Mouse (Mus musculus): ENCODE measurements around the gene Sncg.

Gene Sncg

DNA sequence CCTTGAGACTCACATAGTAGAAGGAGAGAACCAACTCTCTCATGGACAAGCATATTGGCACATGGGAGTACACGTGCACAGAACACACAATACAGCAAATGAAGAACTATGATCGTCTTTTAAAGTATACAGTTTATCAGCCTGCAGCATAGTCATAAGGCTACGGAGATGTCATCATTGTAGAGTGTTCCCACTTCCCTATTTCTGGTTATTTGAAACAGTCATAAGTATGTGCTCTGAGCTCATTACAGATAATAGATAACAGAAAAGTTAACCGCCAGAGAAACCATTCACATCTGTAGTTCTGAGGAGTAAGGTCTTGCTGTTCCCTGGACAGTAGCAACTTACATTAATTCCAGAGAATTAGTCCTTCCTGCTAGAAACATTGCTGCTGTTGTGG is 31.5 kb downstream of the Sncg start:
- DNase-seq (ENCODE audit: low read depth, low spot score) = no peak

GRCm38 (mm10) chr14:34341993-34342392 is 32.6 kb downstream of the Sncg start:
- DNase-seq (ENCODE audit: low read depth, low spot score) = no peak

DNA sequence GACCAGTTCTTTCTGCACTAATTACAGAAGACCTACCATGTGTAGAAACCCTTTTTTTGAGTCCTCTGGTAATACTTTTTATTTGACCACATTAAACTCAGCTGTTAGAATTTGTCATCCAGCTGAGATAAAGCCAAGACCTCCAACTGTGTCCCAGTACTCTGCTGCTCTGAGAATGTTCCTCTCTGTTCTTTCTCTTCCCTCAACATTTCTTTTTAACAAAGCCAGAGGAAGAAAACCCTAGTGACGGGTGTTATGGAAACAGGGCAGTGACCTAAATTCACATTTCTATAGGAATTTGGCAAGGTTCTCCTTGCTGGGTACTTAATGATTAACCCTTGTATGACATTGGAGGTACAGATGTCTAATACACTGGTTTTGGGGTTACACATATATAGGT is 35.1 kb downstream of the Sncg start:
- DNase-seq (ENCODE audit: low read depth, low spot score) = no peak

DNA sequence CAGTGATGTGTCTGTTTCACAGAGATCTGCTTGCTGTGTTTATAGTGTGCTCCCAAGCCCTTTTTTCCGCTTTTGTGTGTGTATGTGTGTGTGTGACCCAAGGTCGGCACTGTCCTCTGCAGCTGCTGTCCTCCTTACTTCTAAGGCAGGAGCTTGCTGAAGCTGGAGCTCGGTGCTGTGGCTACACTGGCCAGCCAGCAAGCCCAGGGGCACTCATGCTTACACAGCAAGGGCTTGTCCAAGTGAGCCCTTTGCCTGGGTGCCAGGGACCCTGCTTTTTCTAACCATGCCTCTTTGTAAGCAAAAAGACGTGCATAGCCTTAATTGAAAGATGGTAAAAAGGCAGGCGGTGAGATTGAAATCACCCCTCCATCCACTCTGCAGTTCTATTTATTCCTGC is 42.1 kb downstream of the Sncg start:
- no peak for DNase-seq (ENCODE audit: low read depth, low spot score)

DNA sequence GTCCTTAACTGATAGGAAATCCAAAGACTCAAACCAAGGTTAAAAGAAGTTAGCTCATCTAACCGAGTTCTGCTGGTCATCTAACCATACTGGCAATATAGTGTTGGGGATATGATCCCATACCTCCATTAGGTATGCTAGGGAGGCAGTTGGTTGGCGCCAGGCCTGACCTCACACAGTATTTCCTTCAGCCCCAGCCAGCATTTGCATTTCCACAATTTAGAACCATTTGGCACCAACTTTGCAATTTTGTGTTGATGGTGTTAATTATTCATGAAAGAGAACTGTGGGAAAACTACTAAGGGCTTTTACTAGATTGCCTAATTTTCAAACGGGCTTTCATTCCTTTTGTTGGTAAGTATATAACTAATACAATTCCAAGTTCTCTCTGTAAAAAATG is 42.7 kb downstream of the Sncg start:
- no peak for DNase-seq (ENCODE audit: low read depth, low spot score)

DNA sequence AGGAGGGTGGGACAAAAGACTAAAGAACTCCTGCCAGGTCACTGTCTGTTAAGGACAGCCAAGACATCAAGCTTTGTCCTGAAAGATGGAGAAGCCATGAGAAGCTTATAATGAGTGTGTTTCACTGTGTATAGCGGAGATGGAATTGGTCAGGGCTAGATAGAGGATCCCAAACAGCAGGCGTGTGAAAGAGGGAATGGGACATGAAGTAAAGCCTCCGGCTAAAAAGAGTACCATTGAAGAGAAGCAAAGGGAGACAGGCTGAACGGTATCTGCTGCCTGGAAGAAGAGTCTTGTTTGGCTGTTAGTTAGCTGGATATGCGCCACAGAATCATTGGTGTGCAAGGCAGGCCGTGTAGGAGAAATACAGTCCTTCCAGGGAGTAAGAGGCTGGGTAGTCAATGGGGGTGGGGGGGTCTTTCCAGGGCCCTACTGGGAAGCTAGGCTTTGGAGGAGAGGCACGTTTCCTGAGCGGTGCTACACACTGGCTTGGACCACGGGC is 43.9 kb downstream of the Sncg start:
- no peak for DNase-seq (ENCODE audit: low read depth, low spot score)

- DNase-seq (ENCODE audit: low read depth, low spot score) = no peak
Measured at GRCm38 (mm10) chr14:34327618-34328017, 47.0 kb downstream of the Sncg start.

DNA sequence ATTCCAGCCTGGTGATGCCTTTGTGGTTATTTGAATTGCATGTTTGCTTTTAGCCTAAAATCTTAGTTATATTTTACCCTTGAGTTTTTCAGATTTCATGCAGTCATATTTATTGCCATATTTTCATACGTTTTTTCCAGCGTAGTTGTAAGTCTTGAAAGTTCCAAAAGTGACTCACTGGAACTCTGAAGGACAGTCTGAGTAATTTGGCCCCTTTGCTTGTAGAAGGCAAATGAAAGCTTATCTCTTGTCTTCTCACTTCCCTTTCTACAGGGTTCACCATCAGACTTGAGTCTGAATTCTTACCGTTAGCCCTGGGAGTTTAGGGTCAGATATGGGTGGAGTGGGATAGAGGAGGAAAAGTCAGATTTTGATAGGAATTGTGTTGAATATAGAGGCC is 48.0 kb downstream of the Sncg start:
- DNase-seq (ENCODE audit: low read depth, low spot score) = no peak

GRCm38 (mm10) chr14:34323576-34324085 is 51.0 kb downstream of the Sncg start:
- no peak for DNase-seq (ENCODE audit: low read depth, low spot score)

Measured in skeletal muscle tissue, adult 2 months (tissue).